Mouse (Mus musculus) lung, adult 18-20 months (tissue): ENCODE results near the gene Cdca7.

Experiments
- DNase-seq, 2 experiments: peaks; one replicate each; pipeline ENCODE4 v3.0.0; 2022; ENCODE audit warnings: mixed read lengths in 2 of 2

Cdca7 gene

DNA sequence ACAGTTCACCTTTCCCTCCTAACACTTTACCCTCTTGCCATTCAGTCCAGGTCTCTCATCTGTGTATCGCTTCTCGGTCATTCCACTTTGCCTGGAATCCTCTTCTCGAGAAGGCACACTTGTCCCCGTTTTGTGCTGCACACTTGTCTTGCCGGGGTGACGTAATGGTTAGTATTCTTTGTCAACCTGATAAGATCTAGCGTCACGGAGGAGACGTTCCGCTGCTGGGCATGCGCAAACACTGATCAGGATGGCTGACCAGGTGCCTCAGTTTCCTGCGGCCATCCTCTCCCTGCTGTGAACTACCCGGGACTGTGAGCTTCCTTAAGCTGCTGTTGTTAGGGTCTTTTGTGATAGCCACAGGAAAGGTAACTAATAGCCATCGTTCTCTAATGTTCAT lies 17.1 kb downstream of the Cdca7 start:
- peak in 1 of 2 experiments; percentile 16 for DNase-seq

DNA sequence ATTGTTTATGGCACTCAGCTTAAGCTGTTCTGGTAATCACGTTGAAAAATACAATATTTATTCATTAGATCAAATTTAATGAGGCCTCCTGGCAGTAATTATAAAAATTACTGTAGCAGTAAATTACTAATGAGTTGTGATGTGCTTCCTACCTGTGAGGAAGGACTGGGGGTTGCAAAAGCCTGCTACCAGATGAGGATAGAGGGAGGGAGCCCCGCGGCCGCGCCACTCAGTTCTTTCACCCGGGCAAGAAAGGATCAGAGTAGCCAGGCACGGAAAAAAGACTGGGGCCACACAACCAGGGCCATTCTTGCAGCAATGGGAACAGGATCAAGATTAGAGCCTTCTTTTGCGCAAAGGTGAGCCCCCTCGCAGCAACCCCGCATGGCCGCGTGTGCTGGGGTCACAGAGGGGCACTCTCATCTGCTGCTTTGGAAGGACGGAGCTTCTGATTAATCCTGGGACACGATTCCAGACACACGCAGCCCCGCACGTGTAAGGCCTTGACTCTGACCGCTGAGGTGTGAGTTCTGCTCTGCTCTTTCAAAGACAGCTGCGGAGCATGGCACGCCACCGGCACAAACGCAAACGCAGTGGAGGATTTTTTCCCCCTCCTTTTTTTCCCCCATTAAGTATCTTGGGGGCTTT lies 23.2 kb downstream of the Cdca7 start:
- DNase-seq = no peak

DNA sequence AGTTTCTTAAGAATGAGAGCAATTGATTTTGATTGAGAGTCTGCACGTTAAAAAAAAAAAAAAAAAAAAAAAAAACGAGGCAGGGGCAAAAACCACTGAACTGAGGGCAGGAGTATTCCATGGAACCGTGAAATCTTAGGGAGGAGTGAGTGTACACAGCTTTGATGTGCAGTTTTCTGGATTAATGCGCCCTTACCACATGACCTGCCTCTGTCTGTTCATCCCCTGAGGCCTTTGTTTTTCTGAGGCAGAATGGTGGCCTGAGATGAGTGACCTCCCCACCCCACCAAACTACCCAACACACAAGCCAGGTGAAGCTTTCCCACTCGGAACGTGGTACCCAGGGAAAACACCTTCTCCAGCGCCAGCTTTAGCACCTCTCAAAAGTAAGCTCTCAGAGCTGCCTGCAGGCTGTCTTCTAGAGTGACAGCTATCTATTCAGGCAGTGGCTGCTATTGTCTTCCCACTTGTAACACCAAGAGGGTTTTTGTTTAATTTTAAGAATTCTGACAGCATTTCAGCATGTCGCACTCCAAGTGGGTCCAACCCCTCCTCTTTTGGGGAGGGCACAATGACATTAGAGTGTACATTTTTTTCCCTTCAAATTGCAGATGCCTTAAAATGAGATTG lies 23.9 kb downstream of the Cdca7 start:
- no peak for DNase-seq

DNA sequence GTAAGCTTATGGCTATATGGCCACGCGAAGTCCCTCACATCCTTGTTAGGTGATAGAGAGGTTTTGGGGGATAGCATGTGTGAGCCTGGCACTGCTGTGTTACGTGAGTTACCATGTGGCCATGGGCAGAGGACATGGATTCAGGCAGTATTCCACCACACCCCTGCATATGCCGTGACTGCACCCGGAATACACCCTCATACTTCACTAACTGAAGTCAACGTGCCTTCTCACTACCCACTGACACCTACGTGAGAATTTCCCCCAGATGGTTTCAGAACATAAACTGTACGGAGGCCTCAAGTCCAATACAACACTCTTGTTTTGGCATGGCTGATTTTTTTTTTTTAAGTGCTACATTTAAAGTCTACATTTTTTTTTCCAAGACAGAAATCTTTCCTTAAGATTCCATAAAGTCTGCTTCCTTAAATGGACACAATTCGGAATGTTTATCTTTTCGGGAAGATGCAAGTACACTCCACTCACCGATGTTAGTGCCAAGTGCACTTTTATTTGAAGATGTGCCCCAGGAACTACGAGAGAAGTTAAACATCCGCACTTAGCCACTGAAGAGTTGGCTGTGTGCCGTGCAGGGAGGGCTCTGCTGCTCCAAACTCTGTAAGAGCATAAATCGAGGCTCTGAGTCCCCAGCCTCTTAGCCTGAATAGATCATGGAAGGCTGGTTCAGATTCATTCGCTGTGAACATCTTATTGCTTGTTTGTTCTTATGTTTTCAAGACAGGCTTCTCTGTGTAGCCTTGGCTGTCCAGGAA lies 26.3 kb downstream of the Cdca7 start:
- DNase-seq = peak in 1 of 2 experiments; percentile 32

DNA sequence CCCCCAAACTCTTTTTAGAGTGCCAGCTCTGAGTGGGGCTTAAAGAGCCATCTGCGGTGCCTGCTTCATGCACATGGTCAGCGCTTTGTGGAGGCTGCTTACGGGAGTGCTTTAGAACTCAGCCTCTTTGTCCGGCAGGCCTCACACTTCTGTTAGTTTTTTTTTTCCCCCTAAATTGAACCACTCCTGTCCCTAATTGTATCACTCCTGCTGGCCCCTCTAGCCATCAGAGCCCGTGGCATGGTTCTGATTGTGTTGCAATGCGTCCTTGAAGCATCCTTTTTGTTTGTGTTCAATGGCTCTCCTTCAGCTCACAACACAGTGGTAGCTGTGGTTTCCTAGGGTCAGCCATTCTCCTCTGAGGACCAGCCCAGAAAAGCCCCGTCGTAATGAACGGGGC lies 27.7 kb downstream of the Cdca7 start:
- no peak for DNase-seq

DNA sequence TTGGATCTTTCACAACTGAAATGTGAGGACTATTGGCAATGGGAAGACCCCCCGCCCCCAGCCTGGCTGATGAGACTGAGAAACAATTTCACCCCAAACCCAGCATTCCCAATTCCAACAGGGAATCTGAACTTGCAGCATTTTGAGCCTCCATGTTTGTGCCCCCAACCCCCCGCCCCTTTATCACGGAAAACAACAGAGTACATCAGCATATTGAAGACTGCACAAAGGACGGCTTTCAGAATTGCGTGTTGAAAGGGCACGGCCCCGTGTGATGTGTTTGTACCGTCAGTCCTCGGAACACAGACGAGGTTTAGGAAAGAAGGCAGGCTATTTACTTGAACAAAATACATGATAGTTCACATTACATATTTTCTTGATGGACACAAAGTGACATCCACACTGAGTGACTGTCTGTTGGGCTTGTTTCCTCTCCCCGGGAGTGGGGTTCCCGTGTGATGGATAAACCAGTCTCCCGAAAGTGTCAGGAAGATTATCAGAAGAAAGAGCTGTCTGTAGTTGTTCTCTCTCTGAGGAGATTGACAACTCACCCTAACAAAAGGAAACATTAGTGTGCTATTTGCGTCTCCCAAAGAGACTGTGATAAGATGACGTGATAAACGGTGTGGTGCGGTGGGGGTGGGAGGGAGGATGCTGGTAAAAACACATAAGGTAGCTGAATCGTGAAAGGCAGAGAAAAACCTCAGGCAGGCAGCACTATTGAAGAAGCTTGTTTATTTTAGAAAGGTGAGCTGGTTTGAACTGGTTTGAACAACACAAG lies 32.1 kb downstream of the Cdca7 start:
- DNase-seq = no peak

DNA sequence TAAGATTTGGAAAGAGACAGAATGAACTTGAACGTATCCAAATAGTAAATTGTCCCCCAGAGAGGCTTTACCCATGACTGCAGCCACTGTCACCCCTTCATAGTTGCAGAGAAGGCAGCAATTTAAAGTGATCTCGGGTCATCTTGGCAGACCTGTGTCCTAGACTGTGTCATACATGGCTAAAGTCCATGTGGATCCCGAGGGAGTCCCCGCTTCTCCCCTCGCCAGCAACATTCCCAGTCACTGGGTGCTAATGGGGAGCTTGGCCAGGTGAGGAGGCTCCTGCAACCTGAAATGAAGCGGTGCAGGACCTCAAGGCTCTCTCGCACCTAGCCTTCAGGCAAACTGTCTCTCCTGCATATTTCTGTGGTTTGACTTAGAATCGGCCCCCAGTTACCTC lies 32.9 kb downstream of the Cdca7 start:
- no peak for DNase-seq

DNA sequence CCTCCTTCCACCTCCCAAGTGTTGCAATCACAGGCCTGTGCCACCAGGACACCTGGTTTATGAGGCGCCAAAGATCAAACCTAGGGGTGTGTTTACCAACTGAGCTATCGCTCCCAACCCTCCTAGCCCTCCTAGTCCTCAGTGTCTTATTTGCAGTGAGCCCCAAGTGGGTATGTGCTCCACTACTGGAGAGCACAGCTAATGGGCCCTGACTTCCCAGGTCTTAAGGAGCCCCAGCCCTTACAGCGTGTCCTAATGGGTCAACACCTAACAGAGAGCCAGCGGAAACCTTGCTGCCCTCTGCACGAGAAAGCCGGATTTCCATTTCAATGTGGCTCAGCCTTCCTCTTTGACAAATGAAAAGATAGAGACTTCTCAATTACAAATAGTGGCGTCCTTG lies 39.6 kb downstream of the Cdca7 start:
- no peak for DNase-seq

DNA sequence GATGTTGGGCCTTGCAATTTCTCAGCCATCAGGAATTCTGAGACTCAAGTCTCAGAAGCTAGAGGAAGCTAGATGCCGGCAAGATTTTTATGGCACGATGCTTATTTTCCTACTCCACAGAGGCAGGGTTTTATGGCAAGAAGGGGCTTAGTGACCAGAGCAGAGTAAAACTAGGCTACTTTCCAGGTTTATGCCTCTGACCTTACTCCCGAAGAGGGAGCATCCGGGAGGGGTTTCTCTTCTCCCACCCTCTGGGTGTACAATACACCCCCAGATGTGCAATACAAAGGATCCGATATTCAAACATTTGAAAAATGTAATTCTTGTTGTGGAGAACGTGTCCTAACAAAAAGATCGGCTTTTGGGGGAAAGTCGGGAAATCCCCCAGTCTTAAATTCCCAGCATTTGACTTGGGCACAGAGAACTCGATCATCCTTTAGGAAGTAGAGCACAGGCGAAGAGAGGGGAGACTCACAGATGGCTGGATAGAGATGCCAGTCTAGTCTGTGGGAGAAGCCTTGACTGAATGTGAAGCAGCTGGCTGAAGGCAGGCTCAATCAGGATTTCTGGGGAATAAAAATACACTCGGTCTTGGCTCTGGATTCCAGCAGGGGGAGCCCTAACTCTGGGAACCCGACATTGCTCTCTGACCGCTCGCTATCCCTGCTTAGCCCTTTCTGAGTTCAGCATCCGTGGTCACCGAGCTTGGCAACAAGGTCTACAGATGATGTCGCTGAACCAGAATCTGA lies 40.2 kb downstream of the Cdca7 start:
- peak; percentile 52 to 67 for DNase-seq

DNA sequence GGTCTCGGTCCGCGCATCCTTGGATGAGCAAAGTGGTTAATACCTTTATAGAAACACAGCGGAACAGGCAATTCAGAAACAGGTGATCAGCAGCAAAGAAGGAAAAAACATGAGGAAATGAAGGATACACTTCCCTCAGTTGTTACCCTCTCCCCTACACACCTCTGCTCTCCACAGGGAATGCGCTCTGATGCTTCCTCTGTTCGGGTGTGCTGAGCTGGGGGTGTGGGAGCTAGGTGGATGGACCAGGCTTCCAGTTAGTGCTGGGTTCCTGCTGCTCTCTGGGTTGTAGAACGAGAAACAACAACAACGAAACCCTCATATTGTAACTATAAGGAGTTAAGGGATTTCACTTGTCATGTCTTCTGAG lies 40.7 kb downstream of the Cdca7 start:
- no peak for DNase-seq

DNA sequence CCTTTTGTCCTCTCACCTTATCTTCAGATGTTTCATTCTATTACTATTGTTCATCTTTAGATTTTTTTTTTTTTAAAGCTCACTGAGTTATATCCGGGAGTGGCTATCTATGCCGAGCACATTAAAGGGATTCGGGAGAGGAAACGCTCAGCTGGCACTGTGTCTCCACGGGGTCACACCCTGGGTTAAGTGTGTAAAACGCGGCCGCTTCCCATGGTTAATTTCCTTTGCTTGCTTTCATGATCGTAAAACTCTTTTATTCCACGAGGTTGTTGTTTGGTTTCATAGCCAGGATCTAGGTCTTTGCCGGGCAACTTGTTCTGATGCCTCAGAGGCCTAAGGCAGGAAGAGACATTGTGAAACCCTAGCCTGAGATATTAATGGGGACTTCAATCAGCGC lies 48.1 kb downstream of the Cdca7 start:
- DNase-seq = no peak

DNA sequence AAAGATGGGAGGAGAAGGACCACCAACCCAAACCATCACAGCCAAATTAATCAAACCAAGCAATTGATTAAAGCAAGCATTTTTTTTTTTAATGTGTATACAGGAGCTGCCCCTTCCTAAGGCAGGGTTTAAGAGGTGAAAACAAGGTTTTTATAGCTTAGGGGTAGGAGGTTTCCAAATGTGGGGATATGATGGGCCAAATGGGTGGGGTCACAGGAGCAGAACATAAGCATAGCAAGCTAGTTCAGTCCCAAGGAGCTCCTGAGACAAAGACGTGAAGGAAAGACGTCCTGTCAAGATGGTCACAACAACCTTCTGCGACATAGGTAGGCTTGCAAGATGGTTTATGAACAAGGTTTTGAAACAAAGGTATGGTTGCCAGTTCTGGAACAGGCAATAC lies 49.6 kb downstream of the Cdca7 start:
- no peak for DNase-seq

DNA sequence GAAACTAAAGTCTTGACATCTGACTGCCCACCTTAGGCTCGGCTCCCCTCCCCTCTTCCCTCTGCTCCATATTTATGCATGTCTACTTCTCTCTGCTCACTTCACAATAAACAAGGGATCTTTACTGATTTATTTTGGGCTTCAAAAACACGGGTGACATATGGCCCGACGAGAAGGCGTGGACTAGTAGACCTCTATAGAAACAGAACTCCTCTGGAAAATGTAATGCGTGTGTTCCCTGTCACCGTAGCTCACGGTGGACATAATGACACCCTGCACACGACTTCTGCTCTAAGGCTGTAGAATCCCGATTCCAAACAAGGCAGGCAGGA lies 53.0 kb downstream of the Cdca7 start:
- DNase-seq = no peak

DNA sequence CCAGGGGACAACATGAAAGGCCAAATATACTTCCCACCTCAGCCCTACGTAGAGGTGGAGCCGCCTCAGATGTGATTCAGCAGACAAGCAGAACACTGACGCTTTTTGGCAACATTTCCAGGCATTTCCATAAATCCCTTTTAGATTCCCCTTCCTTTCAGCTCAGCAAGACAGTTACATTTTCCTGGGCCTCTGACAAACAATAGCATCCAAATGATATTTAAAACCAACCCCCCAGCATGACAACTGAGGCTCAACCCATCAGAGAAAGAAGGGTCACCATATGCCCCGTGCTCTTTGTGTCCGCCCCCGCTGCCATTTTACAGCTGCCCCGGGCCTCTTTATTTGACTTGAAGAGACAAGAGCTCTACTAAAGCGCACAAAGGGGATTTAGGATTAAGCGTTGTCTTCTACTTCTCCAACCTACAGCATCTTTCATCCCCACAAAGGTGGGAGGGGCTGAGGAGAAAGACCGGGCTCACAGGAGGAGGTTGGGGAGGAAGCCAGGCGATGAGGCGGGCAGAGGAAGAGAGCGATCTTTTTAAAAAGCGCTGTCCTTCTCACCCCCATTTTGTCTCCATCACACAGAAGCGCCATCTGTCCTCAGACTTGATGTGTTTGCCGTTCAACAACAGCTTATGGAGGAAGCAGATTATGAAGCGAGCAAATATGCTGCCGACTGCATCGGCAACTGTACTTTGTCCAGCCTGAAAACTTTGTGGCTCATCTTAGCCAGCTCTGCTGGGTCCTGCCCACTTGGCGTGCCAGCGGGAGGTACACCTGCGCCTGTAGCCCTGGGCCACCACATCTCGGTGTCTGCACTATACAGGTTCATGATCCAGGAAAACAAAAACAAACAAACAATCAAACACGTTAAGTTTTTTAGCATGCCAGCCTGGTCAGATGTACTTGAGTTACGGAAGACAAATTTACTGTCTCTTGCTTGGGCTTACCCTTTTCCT lies 53.7 kb downstream of the Cdca7 start:
- no peak for DNase-seq

DNA sequence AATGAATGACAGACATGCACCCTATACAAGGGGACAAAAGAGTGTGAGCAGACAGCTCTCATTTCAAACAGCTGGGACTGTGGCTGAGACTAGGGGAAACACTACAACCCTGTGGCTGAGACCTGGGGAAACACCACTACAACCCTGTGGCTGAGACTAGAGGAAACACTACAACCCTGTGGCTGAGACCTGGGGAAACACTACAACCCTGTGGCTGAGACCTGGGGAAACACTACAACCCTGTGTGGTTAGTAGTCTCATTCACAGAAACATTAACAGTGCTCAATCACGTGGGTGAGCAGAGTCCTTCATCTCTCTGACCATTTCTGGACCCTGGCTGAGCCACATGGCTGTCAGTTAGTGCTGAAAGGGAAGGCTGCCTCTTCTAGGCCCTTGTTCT lies 59.9 kb downstream of the Cdca7 start:
- no peak for DNase-seq
